Mouse (Mus musculus) embryonic fibroblast, embryonic 13.5 days (primary cell): ENCODE results near the gene B3galt4. TPM values are rescaled to one million over a fixed set of nuclear protein-coding genes. Genes with fewer than 3 reads are reported as not detected.
"Not testable (repeated sequence)": the region's sequence is repeated elsewhere in the genome, so short reads cannot be mapped to it uniquely, and the experiment has no call there.

Experiments used
- H3K27ac ChIP-seq: 2 replicates; pipeline ENCODE4 v1.5.1; 2012; ENCODE audit warnings: low read length, control low read depth, inconsistent platforms; ENCODE audit not compliant: insufficient read depth
- H3K4me1 ChIP-seq: 2 replicates; pipeline ENCODE4 v1.6.1; 2011; ENCODE audit warnings: low read length; ENCODE audit not compliant: control insufficient read depth, insufficient read depth
- H3K4me3 ChIP-seq: 2 replicates; pipeline ENCODE4 v1.5.1; 2011; ENCODE audit warnings: mild to moderate bottlenecking, control low read depth, low read length; ENCODE audit not compliant: insufficient read depth
- CTCF ChIP-seq: IDR thresholded peaks from 2 replicates; pipeline ENCODE4 v1.5.1; 2011; ENCODE audit warnings: mild to moderate bottlenecking, control low read depth, low read length, moderate library complexity, borderline replicate concordance; ENCODE audit not compliant: insufficient read depth
- POLR2A ChIP-seq: IDR thresholded peaks from 2 replicates; pipeline ENCODE4 v1.6.1; 2011; ENCODE audit warnings: low read depth, mild to moderate bottlenecking, control low read depth, low read length, moderate library complexity
- polyA plus RNA-seq: library from polyadenylated mRNA; stranded (reverse); fragments of >200 nt; gene quantifications from 2 replicates; pipeline ENCODE4 v1.2.4, GENCODE M21; 2011; ENCODE audit warnings: low read depth; ENCODE audit not compliant: missing spikeins, insufficient read length

Gene B3galt4
- polyA plus RNA-seq, 1 experiment, result 3.6 TPM

DNA sequence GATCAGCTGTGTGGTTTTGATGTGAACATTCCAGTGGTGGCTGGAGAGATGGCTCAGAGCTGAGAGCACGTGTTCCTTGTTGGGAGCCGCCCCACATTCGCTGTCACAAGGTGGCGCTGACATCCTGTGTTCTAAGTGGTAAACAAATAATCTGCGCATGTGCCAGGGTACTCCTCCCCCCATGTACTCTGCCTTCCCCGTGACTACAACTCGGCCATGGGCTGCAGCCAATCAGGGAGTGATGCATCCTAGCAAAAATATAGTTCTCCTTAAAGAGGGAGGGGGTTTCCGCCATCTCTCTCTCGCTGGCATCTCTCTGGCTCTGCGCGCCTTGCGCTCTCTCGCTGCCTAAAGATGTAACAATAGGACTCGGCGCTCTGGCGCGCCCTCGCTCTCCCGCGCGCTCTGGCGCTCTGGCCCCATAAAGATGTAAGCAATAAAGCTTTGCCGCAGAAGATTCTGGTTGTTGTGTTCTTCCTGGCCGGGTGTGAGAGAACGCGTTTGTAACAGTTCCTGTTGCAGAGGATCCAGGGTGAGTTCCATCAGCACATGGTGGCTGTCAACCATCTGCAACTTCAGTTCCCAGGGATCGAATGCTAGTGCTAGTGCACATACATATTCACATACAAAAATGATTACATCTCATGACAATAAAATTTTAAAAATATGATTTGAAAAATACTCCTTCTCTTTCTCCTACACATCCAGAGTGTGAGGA lies 30.1 kb upstream of the B3galt4 start:
- H3K4me1 ChIP-seq, result not testable (repeated sequence)
- TF ChIP-seq POLR2A (peak; percentile 56), CTCF (peak; percentile 55; the same call in 1 of the 2 replicates)
- H3K4me3 ChIP-seq, result peak overlapping the region; percentile 48

DNA sequence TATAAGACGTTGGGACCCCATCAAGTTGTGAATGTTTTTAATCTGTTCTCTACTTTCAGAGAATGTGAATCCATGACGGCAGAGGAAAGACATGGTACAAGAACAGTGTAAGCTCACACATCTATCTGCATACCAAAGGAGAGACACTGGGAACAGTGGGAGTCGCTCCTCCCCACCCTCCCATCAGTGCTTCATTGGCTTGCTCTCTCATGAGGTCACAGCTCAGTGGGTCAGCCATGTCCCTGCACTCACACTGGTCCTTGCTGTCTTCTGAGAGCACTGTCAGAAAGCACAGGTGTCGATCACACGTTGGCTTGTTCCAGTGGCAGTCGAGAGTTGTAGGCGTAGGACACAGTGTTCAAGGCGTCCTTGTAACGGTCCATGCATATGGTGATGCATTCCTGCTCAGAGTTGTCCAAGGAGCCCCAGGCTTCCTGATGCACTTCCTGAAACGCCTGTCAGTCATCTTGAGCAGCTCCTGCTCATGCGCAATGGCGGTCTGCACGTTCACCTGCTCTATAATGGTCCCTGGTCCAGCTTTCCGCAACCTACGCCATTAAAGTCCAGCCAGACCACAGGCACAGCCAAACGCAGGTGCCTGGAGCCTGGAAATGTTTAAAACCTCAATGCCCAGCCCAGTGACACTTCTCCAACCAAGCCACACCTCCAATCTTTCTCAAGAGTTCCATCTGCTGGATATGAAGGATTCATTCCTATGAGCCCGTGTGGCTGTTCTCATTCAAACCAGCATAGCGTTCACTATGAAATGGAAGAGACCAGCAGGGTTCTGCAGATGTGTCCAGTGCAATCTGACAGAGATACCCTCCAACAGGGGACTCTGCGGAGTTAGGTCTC lies 29.1 kb upstream of the B3galt4 start:
- Histone ChIP-seq H3K4me3 (no peak overlapping the region), H3K4me1 (peaks cover 2% of the 10 kb centered on the region; the same call in 1 of the 2 replicates), H3K27ac (no peak overlapping the region)
- no peak for TF ChIP-seq CTCF
- TF ChIP-seq POLR2A, result no peak

More for the DNA sequence above, 30.1 kb upstream of the B3galt4 start:
- peak overlapping the region; percentile 23 for H3K27ac ChIP-seq

DNA sequence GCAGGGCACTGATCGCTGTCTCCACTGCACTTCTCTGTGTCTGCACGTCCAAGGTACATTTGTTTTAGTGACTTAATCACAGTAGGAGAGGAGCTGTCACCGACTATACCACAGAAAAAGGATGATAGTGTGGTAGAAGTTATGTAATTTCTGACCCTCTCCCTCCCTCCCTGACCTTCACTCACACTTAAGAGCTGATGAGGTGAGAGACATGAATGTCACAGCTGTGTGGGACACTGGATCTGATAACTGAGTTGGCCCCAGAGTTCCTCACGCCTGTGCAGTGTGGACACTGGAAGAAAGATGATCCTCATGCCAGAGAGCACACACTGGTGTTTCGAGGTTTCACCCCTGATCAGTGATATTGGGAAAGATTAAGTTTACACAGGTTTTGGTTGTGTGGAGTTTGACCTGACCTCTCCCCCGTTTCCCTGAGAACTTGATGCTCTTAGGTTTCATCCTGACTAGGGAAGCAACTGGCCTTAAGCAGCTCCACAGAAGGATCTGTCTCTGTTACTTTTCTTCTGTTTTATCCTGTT lies 28.3 kb upstream of the B3galt4 start:
- Histone ChIP-seq H3K4me3 (no peak overlapping the region), H3K27ac (no peak overlapping the region), H3K4me1 (peaks cover 2% of the 10 kb centered on the region; the same call in 1 of the 2 replicates)
- no peak for TF ChIP-seq POLR2A
- no peak for TF ChIP-seq CTCF

DNA sequence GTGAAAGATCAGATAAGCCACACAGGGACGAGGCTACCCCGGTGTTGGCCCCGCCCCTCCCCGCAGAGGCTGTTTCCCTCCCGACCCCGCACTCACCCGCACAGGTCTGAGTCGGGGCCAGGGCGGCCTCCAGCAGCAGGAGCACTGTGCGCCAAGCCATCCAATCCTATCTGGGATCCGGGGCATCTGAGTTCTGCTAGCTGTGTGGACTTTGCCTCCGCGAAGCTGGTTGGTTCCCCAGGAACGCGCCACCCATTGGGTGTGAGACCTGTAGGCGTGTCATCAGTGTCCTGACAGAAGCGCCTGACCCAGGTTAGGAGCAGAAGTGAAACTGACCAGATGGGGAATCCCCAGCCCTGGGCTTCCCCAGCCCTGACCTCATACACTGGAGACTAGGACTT lies 27.3 kb upstream of the B3galt4 start:
- H3K4me3 ChIP-seq, result peak overlapping the region; percentile 16; the same call in 1 of the 2 replicates
- TF ChIP-seq POLR2A, result no peak
- no peak for TF ChIP-seq CTCF
- H3K4me1 ChIP-seq, result peaks cover 2% of the 10 kb centered on the region; the same call in 1 of the 2 replicates

DNA sequence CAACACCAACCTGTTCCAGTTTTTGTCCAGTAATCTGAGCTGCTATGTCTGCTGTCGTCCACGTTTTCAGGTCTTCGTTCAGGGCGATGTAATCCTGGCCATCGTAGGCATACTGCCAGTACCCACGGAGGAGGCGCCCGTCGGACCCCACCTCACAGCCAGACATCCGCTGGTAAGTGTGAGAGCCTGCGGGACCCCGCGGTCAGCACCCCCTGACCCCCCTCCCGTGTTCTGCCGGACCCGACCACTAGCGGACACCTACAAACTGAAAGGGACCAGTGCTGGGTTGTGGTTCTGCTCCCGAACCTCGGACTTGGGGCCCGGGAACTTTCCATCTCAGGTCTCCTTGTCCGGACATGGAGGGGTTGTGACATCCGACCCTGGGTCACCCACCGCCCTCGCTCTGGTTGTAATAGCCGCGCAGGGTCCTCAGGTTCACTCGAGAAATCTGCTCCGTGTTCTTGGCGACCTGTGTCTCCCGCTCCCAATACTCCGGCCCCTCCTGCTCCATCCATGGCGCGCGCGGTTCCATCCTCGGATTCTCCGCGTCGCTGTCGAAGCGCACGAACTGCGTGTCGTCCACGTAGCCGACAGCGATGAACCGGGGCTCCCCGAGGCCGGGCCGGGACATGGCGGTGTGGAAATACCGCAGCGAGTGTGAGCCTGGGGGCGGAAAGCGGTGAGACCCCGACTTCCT lies 26.7 kb upstream of the B3galt4 start:
- TF ChIP-seq CTCF (no peak), POLR2A (no peak)

More for the DNA sequence above, 27.3 kb upstream of the B3galt4 start:
- H3K27ac ChIP-seq, result no peak overlapping the region

DNA sequence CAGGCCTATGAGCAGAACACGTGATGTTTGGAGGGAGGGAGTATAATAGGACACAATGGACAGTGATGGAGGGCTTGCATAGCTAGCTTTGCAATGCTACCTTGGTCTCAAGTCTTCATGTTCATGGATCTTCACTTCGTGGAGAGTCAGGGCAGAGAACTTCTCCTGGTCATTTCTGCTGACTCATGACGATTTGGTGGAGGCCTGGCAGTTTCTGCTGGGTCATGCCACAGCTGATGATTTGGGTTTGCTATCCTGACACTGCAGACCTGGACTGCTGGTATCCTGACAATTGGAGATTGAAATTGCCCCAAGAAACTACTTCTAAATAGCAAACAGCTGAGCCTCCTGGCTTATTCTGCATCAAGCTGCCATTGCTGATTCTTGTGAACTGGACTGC lies 22.3 kb upstream of the B3galt4 start:
- Histone ChIP-seq H3K27ac (no peak overlapping the region), H3K4me3 (no peak overlapping the region), H3K4me1 (no peaks in the 10 kb centered on the region)
- TF ChIP-seq CTCF (no peak), POLR2A (no peak)

More for the DNA sequence above, 26.7 kb upstream of the B3galt4 start:
- Histone ChIP-seq H3K4me1 (peaks cover 2% of the 10 kb centered on the region; the same call in 1 of the 2 replicates), H3K27ac (no peak overlapping the region), H3K4me3 (peak overlapping the region; percentile 16; the same call in 1 of the 2 replicates)

DNA sequence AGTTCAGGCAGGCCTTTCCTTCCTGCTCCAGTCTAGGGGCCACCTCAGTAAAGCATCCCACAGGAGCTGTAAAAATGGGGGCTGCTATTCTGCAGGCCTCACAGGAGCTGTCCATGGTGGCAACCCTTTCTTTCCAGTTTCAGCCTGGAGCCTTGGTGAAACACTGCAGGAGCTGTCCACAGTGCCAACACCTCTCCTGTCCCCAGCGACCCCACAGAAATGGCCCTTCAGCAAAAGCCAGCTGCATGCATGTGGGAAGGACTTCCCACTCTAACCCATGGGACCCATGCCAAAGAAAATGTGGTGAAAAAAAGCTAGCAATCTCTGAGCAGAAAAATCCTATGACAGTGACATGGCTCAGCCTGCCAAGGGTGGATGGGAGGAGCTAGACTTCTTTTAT lies 21.4 kb upstream of the B3galt4 start:
- H3K4me1 ChIP-seq, result no peaks in the 10 kb centered on the region
- TF ChIP-seq POLR2A, result no peak
- no peak for TF ChIP-seq CTCF
- H3K27ac ChIP-seq, result no peak overlapping the region
- H3K4me3 ChIP-seq, result no peak overlapping the region

DNA sequence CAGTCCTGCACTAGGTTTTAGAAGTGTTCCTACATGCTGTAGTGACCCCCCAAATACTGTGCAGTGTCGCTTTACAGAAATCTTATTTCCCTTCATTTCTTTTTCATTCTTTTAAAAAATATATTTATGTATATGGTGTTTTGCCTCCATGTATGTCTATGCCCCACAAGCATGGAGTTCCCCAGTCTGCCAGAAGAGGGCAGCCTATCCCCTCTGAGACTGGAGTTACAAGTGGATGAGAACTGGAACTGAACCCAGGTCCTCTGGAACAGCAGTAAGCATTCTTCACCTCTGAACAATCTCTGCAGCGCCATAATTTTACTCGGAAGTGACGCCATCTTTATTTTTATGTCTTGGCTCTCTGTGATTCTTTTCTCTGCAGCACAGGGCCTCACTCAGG lies 18.1 kb upstream of the B3galt4 start:
- H3K4me3 ChIP-seq, result no peak overlapping the region
- TF ChIP-seq POLR2A (no peak), CTCF (no peak)
- H3K4me1 ChIP-seq, result no peaks in the 10 kb centered on the region
- no peak overlapping the region for H3K27ac ChIP-seq

DNA sequence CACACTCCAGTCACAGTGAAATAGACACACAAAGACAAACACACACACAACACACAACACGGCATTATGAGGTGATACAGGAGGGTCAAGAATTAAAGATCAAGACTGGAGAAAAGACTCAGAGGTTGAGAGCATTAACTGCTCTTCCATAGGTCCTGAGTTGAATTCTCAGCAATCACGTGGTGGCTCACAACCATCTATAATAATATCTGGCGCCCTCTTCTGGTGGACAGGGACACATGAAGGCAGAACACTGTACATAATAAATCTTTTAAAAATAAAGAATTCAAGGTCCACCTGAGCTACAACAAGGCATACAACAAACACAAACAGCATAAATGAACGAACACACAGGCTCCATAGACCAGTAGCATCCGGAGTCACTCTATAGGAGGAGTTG lies 17.6 kb upstream of the B3galt4 start:
- H3K27ac ChIP-seq, result no peak overlapping the region
- no peaks in the 10 kb centered on the region for H3K4me1 ChIP-seq
- TF ChIP-seq POLR2A (no peak; the same call in 1 of the 2 replicates), CTCF (no peak)
- H3K4me3 ChIP-seq, result no peak overlapping the region
